Mouse (Mus musculus) heart, embryonic 16.5 days (tissue): ENCODE data around the gene Efhd2. TPM values are rescaled to one million over a fixed set of nuclear protein-coding genes. Genes with fewer than 3 reads are reported as not detected.
A peak's percentile ranks its signal among the peaks of the same experiment; 100 is the strongest.

Experiments used
- ATAC-seq: fragments of 200-750 bp; cut with Nextera tagmentation; replicated peaks from 2 replicates; pipeline ENCODE4 v1.8.0; 2017; ENCODE audit warnings: moderate number of reproducible peaks; ENCODE audit not compliant: insufficient read depth, low FRiP score; ENCODE audit errors: extremely low read depth
- H3K27ac ChIP-seq: fragments of 300-500 bp; sonication (generic); 2 replicates; pipeline ENCODE4 v1.5.1; 2014; ENCODE audit warnings: mild to moderate bottlenecking, low read length, control low read depth, moderate library complexity
- H3K27me3 ChIP-seq: fragments of 300-500 bp; sonication (generic); 2 replicates; pipeline ENCODE4 v1.6.1; 2014; ENCODE audit warnings: low read length, mixed read lengths; ENCODE audit not compliant: control insufficient read depth, insufficient read depth
- H3K36me3 ChIP-seq: fragments of 300-500 bp; sonication (generic); 2 replicates; pipeline ENCODE4 v1.6.1; 2014; ENCODE audit not compliant: control insufficient read depth, insufficient read depth
- H3K4me1 ChIP-seq: fragments of 300-500 bp; sonication (generic); 2 replicates; pipeline ENCODE4 v1.6.1; 2014; ENCODE audit warnings: low read length, mixed read lengths; ENCODE audit not compliant: control insufficient read depth, insufficient read depth
- H3K4me2 ChIP-seq: fragments of 300-500 bp; sonication (generic); 2 replicates; pipeline ENCODE4 v1.6.1; 2014; ENCODE audit warnings: low read depth, mild to moderate bottlenecking, control low read depth, low read length
- H3K4me3 ChIP-seq: fragments of 300-500 bp; sonication (generic); 2 replicates; pipeline ENCODE4 v1.5.1; 2014; ENCODE audit warnings: mild to moderate bottlenecking, control low read depth, low read length
- H3K9ac ChIP-seq: fragments of 300-500 bp; sonication (generic); 2 replicates; pipeline ENCODE4 v1.6.1; 2014; ENCODE audit warnings: low read length, control low read depth
- H3K9me3 ChIP-seq: fragments of 300-500 bp; sonication (generic); replicated peaks from 2 replicates; pipeline ENCODE4 v1.6.1; 2016; ENCODE audit warnings: low read length; ENCODE audit not compliant: control insufficient read depth
- WGBS: fragments of 180-500 bp; shearing (Covaris S2); extraction: QIAGEN DNeasy Blood & Tissue Kit; methylation state at CpG from one replicate; pipeline ENCODE4 v1.1.7; 2014; 5-methylcytosine and 5-hydroxymethylcytosine counted together
- polyA plus RNA-seq: library from polyadenylated mRNA; unstranded; fragments of >200 nt; fragmentation: Nextera tagmentation; extraction: Ambion mirVana; gene quantifications from 2 replicates; pipeline ENCODE4 v1.2.1, GENCODE M21; 2015

Gene Efhd2
- polyA plus RNA-seq, 1 experiment from 2014 or later: 80.4 TPM

GRCm38 (mm10) chr4:141901711-141902478 lies 27.2 kb upstream of the Efhd2 start:
- Histone ChIP-seq H3K4me1 (peaks cover 20% of the 10 kb centered on the region), H3K9ac (0 out of 2 replicates have a peak overlapping the region, but pooled peaks have one; percentile 27)
- no peak for ATAC-seq

GRCm38 (mm10) chr4:141900421-141900820 lies 25.7 kb upstream of the Efhd2 start:
- peaks cover 20% of the 10 kb centered on the region for H3K4me1 ChIP-seq
- no peak overlapping the region for H3K4me2 ChIP-seq
- H3K27me3 ChIP-seq: no peaks in the 10 kb centered on the region
- H3K36me3 ChIP-seq: no peaks in the 10 kb centered on the region
- no peak overlapping the region; the same call in 1 of the 2 replicates for H3K9ac ChIP-seq
- no peak for ATAC-seq
- peak overlapping the region; percentile 42 for H3K27ac ChIP-seq
- 50% methylated on average over 11 of the region's 11 CpGs for WGBS
- H3K9me3 ChIP-seq: no peaks in the 10 kb centered on the region
- no peak overlapping the region for H3K4me3 ChIP-seq

More at GRCm38 (mm10) chr4:141901711-141902478, 27.2 kb upstream of the Efhd2 start:
- Histone ChIP-seq H3K27me3 (no peaks in the 10 kb centered on the region), H3K4me2 (no peak overlapping the region), H3K36me3 (no peaks in the 10 kb centered on the region), H3K9me3 (no peaks in the 10 kb centered on the region), H3K27ac (no peak overlapping the region), H3K4me3 (no peak overlapping the region)
- WGBS: 69% methylated on average over 17 of the region's 17 CpGs

DNA sequence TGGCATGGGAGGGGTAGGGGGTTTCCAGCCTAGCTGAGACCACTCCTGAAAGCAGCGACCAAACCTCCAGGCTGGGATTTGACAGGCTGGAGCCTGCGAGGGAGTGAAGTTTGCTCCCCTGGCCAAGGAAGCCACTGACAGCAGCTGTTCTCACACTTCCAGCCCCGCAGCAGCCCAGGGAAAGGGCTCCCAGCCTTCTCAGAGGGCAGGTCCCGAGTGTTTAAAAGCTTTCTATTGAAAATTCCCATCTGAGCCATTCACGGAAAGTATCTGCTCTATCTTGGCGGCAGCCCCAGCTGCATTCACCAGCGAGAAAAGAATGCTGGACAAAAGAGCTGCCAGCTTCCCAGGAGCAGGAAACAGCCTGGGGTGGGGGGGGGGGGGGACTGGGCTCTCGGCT lies 25.2 kb upstream of the Efhd2 start:
- Histone ChIP-seq H3K4me1 (peaks cover 20% of the 10 kb centered on the region), H3K9ac (peak overlapping the region; percentile 38), H3K36me3 (no peaks in the 10 kb centered on the region), H3K27me3 (no peaks in the 10 kb centered on the region), H3K9me3 (no peaks in the 10 kb centered on the region), H3K4me3 (no peak overlapping the region), H3K27ac (peak overlapping the region; percentile 74), H3K4me2 (peak overlapping the region; percentile 43)
- ATAC-seq: peak; percentile 46
- 13% methylated on average over 8 of the region's 8 CpGs for WGBS

DNA sequence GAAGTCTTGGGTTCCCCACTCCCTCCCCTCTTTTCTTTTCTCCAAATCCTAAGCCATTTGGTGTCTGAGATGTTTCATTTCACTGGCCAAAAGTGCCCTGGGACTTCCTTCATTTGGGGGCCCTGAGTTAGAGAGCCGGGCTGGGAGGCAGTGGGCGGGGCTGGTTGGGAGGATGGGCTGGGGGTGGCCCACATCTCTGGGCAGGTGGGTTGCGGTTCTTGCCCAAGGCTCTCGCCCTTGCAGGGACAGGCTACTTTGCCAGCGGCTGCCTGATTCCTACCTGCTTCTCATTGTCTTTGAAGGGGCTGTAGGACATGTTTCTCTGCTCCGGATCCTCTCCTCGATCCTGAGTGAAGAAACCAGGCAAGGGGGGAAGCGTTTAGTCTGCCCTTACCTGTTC lies 24.2 kb upstream of the Efhd2 start:
- Histone ChIP-seq H3K27ac (no peak overlapping the region), H3K4me2 (no peak overlapping the region), H3K4me1 (peaks cover 20% of the 10 kb centered on the region), H3K9me3 (no peaks in the 10 kb centered on the region), H3K27me3 (no peaks in the 10 kb centered on the region), H3K4me3 (no peak overlapping the region), H3K9ac (no peak overlapping the region), H3K36me3 (no peaks in the 10 kb centered on the region)
- WGBS: 89% methylated on average over 8 of the region's 8 CpGs
- ATAC-seq: no peak

GRCm38 (mm10) chr4:141897838-141898237 lies 23.1 kb upstream of the Efhd2 start:
- H3K9me3 ChIP-seq: no peaks in the 10 kb centered on the region
- H3K27ac ChIP-seq: no peak overlapping the region
- no peak overlapping the region for H3K4me2 ChIP-seq
- 41% methylated on average over 3 of the region's 3 CpGs for WGBS
- no peaks in the 10 kb centered on the region for H3K27me3 ChIP-seq
- no peak for ATAC-seq
- H3K4me3 ChIP-seq: no peak overlapping the region
- no peaks in the 10 kb centered on the region for H3K36me3 ChIP-seq
- H3K9ac ChIP-seq: no peak overlapping the region
- peaks cover 20% of the 10 kb centered on the region for H3K4me1 ChIP-seq

- Histone ChIP-seq H3K4me2 (no peak overlapping the region), H3K36me3 (no peaks in the 10 kb centered on the region), H3K27me3 (no peaks in the 10 kb centered on the region), H3K4me3 (no peak overlapping the region), H3K27ac (no peak overlapping the region), H3K4me1 (peaks cover 20% of the 10 kb centered on the region), H3K9me3 (no peaks in the 10 kb centered on the region), H3K9ac (no peak overlapping the region)
- no peak for ATAC-seq
- WGBS: 91% methylated on average over 6 of the region's 6 CpGs
Measured at GRCm38 (mm10) chr4:141897225-141897624, 22.5 kb upstream of the Efhd2 start.

DNA sequence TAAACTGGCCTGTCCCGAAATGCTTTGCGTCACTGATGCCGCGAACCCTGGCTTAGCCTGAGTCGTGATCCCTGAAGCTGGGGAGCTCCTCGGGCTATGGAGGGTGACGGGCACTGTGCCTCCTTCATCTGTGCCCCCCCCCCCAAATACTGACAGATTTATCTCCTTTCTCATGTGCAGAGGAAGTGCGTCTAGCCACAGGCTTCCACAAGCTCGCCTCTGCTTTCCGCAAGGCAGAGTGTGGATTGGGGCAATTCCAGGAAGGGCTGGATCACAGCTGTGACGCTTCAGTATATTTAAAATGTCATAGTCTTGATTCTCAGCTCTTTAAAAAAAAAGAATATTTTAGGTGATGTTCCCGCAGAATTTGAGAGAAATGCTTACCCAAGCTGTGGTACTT lies 21.1 kb upstream of the Efhd2 start:
- no peak for ATAC-seq
- 0 out of 2 replicates have a peak overlapping the region, but pooled peaks have one; percentile 25 for H3K4me2 ChIP-seq
- H3K27me3 ChIP-seq: no peaks in the 10 kb centered on the region
- 51% methylated on average over 12 of the region's 12 CpGs for WGBS
- no peaks in the 10 kb centered on the region for H3K36me3 ChIP-seq
- no peak overlapping the region for H3K27ac ChIP-seq
- peaks cover 15% of the 10 kb centered on the region for H3K4me1 ChIP-seq
- H3K9ac ChIP-seq: no peak overlapping the region
- H3K9me3 ChIP-seq: no peaks in the 10 kb centered on the region
- H3K4me3 ChIP-seq: no peak overlapping the region

DNA sequence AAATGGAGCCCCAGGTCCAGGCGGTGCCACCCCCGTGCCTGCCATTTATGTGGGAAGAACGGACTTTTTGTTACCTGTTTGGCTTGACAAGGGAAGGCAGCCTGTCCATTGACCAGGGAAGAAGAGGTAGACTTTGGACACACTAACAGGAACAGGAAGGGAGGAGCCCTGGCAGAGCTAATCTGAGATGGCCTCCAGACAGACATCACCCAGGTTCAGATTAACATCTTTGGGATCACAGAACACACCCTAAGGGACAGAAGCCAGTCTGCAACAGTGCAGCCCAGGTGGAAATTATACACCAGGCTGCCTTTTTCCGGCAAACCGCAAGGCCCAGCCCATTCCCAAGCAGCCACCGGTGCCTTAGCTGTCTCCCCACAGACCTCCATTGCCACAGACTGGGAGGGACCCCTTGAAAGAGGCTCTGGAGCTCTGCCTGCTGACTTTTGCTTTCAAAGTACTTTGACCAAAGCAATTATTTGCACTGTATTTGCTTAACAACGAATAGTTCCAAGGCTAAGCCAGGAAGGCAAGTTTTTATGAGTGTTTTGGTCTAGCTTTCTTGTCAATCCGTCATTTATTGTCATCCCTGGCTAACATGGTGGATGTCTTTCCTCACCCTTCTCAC lies 18.6 kb upstream of the Efhd2 start:
- no peak overlapping the region for H3K4me3 ChIP-seq
- no peaks in the 10 kb centered on the region for H3K27me3 ChIP-seq
- no peaks in the 10 kb centered on the region for H3K9me3 ChIP-seq
- H3K4me1 ChIP-seq: 0 out of 2 replicates have a peak, but pooled peaks cover 3% of the 10 kb centered on the region
- H3K36me3 ChIP-seq: no peaks in the 10 kb centered on the region
- H3K4me2 ChIP-seq: no peak overlapping the region
- H3K27ac ChIP-seq: no peak overlapping the region
- 87% methylated on average over 8 of the region's 8 CpGs for WGBS
- ATAC-seq: no peak; the same call in 1 of the 2 replicates
- no peak overlapping the region for H3K9ac ChIP-seq

DNA sequence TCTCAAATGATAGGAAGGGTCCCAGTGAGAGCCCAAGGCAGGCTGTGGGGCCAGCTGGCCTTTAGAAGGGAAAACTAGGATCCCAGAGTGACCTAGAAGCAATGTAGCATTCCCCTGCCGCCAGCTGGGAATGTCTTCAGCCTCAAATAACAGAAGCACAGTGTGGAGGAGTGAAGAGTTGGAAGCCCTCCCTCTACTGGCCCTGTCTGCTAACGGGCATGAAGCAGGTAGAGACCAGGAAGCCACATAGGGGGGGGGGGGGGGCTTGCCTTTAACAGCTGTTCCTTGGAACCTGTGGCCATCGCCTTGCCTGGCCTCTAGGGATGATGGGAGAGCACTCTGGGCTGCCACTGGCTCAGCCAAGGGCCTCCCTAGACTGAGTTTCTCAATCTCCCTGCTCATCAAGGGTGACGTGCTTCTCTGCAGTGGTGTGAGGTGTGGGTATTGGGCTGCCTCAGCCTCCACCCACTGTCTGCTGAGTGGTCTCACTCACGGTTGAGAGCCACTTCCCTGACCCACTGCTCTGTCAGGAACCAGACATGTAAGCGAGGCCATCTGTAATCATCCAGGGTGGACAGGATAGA lies 11.8 kb upstream of the Efhd2 start:
- no peak overlapping the region for H3K9ac ChIP-seq
- no peak overlapping the region for H3K4me3 ChIP-seq
- no peaks in the 10 kb centered on the region for H3K36me3 ChIP-seq
- peaks cover 27% of the 10 kb centered on the region for H3K4me1 ChIP-seq
- H3K9me3 ChIP-seq: no peaks in the 10 kb centered on the region
- no peak for ATAC-seq
- no peak overlapping the region for H3K27ac ChIP-seq
- H3K4me2 ChIP-seq: no peak overlapping the region
- WGBS: 27% methylated on average over 6 of the region's 6 CpGs
- H3K27me3 ChIP-seq: no peaks in the 10 kb centered on the region
